Mouse (Mus musculus) urinary bladder, postnatal 0 days (tissue): Measurements from ENCODE around the gene Cxcr6. TPM values are rescaled to one million over a fixed set of nuclear protein-coding genes. Genes with fewer than 3 reads are reported as not detected.

Experiments
- polyA plus RNA-seq: library from polyadenylated mRNA; unstranded; fragments of >200 nt; fragmentation: Nextera tagmentation; extraction: Ambion mirVana; gene quantifications from 2 replicates; pipeline ENCODE4 v1.2.1, GENCODE M21; 2015

Cxcr6 gene
- polyA plus RNA-seq = 0.12 and 0.16 TPM in 2 replicates

DNA sequence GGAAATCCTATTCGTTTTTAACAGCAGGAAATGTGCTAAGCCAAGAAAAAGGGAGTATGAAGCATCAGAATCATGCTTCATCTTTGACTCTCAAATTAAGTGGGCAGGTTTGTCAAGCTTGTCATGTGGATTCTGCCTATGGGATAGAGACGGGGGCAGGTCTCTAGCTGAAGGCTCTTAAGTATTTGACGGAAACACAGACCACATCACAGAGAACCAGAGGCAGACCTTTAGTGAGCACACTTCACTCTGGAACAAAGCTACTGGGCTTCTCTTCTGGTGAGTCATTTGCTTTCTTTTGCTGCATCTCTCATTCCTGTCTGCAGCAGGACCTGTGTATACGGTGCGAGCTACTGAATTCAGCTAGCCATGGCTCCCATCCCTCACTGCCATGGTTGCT, at the start of gene Cxcr6:
TSS of gene Cxcr6 (plus strand) at position 209 of the 400 bp plus-strand sequence.

GRCm38 (mm10) chr9:123851713-123852448, 45.6 kb downstream of the Cxcr6 start, which contains the start of gene Fyco1:
Fyco1 (minus strand) TSS chr9:123851899.

Other genes starting within 250 kb of the Cxcr6 start
- gene Slc6a20b, start 173.9 kb upstream of the Cxcr6 start, polyA plus RNA-seq = 0.11 and 0.20 TPM in 2 replicates
- 0.07 and 0.19 TPM in 2 replicates for gene Ccr9, start 128.0 kb upstream of the Cxcr6 start, polyA plus RNA-seq
- gene Slc6a20a, start 127.6 kb upstream of the Cxcr6 start, polyA plus RNA-seq = 0.24 and 0.29 TPM in 2 replicates
- 27.5 and 36.4 TPM in 2 replicates for gene Lztfl1, start 88.8 kb upstream of the Cxcr6 start, polyA plus RNA-seq
- 10.4 and 11.1 TPM in 2 replicates for gene Fyco1, start 45.4 kb downstream of the Cxcr6 start, polyA plus RNA-seq
- not detected in 2 replicates for gene Xcr1, start 55.6 kb downstream of the Cxcr6 start, polyA plus RNA-seq
- 4.2 and 23.2 TPM in 2 replicates for gene Ccr1, start 162.2 kb downstream of the Cxcr6 start, polyA plus RNA-seq
- gene Ccr1l1, start 171.9 kb downstream of the Cxcr6 start, polyA plus RNA-seq = not detected in 2 replicates
- 0.14 and 0.16 TPM in 2 replicates for gene Ccr3, start 215.5 kb downstream of the Cxcr6 start, polyA plus RNA-seq